Mouse (Mus musculus): Measurements from ENCODE around the gene Ccdc124.

- TF ChIP-seq POLR2A (IDR thresholded peaks at IDR 0.05; ENCODE audit: borderline replicate concordance, extremely low read depth, insufficient read depth, insufficient read length, poor library complexity, severe bottlenecking) (no peak), CTCF (IDR thresholded peaks at IDR 0.05; ENCODE audit: borderline replicate concordance, extremely low read depth, insufficient read depth, insufficient read length) (no peak)
Measured at GRCm38 (mm10) chr8:70856028-70856427, 17.7 kb downstream of the Ccdc124 start.
